Mouse (Mus musculus): ENCODE data around the gene Chrnd.

The Chrnd gene

GRCm38 (mm10) chr1:87183998-87184750 is 6.2 kb upstream of the Chrnd start:
- DNase-seq (ENCODE audit: low read depth, low spot score) = peak; percentile 54

GRCm38 (mm10) chr1:87184751-87185139 is 5.7 kb upstream of the Chrnd start:
- peak; percentile 78 for DNase-seq (ENCODE audit: low read depth, low spot score)

DNA sequence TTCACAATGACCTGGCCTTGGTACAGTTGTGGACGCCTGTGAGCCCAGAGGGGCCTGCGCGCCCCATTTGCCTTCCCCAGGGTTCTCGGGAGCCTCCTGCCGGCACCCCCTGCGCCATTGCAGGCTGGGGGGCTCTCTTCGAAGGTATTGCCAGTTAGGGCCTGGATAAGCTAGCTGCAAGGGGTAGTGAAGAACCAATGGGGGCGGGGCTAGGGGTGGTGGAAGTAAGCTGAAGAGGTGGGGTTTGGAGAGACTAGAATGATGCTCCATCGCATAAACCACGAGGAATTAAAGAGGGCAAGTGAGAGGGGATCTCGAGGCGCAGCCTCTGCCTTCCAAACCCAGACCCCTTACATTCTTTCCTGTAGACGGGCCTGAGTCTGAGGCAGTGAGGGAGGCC is 4.9 kb upstream of the Chrnd start:
- no peak for DNase-seq (ENCODE audit: low read depth, low spot score)

- DNase-seq (ENCODE audit: low read depth, low spot score) = no peak
These were observed 4.0 kb upstream of the Chrnd start for GRCm38 (mm10) chr1:87186261-87187036.

GRCm38 (mm10) chr1:87187037-87187355 is 3.4 kb upstream of the Chrnd start:
- DNase-seq (ENCODE audit: low read depth, low spot score) = peak; percentile 82

DNA sequence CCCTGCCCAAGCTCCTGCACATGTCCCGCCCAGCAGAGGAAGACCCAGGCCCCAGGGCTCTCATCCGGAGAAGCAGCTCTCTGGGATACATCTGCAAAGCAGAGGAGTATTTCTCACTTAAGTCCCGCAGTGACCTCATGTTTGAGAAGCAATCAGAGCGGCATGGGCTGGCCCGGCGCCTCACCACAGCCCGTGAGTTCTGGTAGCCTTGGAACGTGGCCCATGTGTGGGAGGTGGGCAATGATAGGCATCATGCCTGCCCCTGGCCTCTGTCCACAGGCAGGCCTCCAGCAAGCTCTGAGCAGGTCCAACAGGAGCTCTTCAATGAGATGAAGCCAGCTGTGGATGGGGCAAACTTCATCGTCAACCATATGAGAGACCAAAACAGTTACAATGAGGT is 6.9 kb downstream of the Chrnd start:
- DNase-seq (ENCODE audit: low read depth, low spot score) = no peak

DNA sequence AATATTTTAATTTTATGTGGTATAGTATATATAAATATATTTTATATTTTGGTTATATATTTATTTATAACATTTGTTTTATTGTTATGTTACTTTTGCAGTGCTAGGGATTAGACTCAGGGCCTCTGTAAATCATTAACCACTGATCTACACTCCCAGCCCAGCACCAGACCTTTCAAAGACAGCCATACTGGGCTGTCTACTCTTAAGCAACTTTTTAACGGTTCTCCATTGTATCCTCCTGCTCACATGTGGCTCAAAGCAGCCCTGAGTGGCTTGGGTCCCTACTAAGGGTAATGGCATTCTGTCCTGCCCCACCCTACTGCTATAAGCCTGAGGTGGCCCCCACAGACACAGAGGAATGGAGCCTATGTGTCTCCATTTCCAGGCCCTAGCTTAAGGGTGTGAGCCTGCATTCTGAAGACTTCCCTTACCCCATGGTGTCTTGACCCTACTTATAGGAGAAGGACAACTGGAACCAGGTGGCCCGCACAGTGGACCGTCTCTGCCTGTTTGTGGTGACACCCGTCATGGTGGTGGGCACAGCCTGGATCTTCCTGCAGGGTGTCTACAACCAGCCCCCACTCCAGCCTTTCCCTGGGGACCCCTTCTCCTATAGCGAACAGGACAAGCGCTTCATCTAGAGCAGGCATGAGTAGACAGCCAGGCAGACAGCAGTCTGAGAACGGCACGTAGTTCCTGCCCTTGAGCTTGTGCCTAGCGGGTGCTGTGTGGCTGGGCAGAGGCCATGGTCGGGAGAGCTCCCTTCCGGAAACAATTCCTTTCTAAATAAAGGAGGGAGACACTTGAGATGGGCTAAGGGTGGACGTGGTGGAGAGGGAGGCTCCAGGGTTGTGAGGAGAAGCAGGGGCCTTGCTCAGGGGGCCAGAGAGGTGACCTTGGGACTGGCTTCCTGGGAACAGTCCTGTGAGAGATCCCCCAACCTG is 8.0 kb downstream of the Chrnd start:
- DNase-seq (ENCODE audit: low read depth, low spot score) = no peak

DNA sequence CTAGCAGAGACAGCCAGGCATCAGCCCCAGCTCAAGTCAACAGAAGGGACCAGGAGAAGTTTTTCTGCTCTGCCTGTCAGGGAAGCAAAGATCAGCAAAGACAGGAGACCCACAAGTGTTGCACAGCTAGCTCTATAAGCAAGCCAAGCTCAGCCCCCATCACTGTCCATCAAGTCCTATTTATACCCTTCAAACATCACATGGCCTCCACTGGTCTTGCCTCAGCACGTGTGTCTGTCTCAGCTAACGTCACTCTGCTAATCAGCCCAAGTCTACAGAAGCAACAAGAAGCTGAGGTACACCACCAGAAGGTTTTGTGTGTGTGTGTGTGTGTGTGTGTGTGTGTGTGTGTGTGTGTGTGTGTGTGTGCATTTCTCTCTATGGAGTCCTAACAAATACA is 10.4 kb downstream of the Chrnd start:
- no peak for DNase-seq (ENCODE audit: low read depth, low spot score)

DNA sequence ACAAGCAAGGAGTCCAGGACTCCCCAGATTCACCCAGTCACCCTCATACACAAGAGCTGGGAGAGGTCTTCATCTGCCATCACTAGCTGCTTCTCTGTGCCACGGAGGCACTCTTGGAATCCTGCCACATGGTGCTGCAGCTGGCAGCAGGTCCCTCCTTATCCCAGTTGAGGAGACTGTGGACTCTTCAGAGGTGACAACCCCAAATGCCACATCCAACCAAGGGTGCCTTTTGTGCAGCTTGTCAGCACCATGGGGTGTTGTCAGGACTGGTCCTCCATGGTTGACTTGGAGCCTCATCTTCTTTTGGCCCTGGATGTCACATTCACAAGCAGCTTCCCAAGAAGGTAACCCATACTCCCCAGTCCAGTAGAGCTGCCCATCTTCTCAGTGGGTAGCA is 11.4 kb downstream of the Chrnd start:
- DNase-seq (ENCODE audit: low read depth, low spot score) = no peak

GRCm38 (mm10) chr1:87203779-87204178 is 13.4 kb downstream of the Chrnd start:
- DNase-seq (ENCODE audit: low read depth, low spot score) = no peak

- DNase-seq (ENCODE audit: low read depth, low spot score) = no peak
These were observed 14.1 kb downstream of the Chrnd start, which contains the start of gene Chrng for GRCm38 (mm10) chr1:87204465-87204864. TSS of gene Chrng (plus strand) at chr1:87204657.

DNA sequence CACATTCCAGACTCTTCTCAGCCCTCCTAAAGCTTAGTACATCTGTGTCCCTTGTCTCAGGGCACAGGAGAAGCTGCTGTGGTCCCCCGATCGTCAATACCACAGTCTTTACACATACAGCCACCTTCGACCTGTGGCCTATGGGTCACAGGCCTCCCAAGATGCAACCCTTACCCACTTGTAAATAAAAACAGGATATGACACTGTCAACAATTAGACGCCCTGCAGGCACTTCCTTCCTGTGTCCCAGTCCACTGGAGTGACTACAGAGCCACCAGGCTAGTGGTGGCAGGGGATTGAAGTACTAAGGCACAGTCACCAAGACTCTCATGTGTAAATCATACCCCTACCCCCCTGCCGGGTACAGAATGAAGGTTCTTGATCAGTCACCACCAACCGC is 14.6 kb downstream of the Chrnd start:
- DNase-seq (ENCODE audit: low read depth, low spot score) = no peak

- DNase-seq (ENCODE audit: low read depth, low spot score) = no peak
These were observed 15.1 kb downstream of the Chrnd start for GRCm38 (mm10) chr1:87205502-87205901.

DNA sequence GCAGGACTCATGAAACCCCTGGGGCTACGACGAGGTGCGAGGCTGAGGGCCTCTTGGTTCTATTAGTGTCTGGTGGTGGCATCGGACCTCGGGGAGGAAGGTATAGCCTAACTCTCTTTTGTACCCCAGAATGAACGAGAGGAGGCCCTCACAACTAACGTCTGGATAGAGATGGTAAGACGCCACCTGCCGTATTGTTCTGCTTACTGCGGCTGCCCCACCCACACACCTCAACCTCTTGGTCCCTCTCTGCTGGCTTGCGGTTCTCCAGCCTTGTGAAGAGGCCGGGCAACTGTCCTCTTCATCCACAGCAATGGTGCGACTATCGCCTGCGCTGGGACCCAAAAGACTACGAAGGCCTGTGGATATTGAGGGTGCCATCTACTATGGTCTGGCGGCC is 15.9 kb downstream of the Chrnd start:
- DNase-seq (ENCODE audit: low read depth, low spot score) = peak; percentile 69

DNA sequence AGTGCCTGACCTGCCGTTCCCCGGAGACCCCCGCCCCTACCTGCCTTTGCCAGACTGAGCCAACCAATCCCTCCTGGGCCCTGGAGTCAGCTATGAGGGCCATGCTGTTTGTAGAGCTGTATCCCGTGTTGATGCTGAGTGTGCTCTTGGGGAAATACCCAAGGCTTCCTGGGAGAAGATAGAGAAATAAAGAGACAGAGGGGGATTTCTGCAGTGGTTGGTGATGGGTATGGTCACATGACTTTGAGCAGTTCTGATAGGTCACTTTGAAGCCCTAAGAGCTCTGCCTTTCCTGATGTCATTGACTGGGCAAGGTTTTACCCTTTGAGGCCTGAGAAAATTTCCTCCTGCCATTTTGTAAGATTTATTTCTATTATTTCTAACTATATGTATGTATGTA is 21.0 kb downstream of the Chrnd start:
- no peak for DNase-seq (ENCODE audit: low read depth, low spot score)

DNA sequence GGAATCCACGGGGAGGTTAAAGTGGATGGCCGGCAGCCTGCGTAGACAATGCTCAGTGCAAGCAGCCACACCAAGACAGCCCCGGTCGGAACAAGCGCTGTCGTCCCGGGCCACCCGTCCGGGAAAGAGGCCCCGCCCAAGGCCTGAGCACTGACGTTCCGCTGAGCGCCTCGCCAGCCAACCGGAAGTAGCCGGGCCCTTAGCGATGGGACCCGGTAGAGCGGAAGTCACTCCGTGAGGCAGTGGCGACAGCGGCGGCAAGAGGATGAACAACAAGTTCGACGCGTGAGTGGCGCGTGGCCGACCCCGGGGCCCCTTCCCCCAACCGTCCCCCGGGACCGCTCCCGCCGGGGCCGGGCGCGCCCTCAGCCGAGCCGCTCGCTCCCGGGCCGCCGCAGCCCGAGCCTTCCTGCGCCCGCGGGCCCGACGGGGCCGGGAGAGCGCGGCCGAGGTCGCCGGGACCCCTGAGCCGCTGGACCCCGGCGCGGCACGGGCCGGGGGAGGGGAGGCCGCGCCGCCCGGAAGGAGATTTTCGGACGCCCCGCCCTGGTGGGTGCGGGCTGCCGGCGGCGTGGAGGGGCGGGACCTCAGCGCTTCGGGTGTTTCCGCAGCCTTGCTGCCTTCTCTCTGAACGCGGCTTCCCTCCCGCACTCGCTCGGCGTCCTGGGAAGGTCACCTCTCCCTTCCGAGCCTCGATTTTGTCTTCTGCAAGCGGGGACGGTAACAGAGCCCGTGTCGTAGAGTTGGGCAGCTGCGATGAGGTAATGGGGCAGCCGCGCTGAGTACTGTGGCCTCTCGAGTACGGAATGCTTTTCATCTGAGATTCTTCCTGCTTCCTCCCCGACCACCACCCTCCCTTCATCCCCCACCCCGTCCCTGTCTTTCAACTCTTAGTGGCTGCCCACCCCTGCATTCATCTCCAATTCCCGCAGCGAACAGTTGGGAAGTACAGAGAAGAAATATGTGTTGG is 23.6 kb downstream of the Chrnd start, which contains the start of gene Eif4e2:
TSS of gene Eif4e2 (plus strand) at position 180 of the 970 bp plus-strand sequence.
- peak; percentile 98 for DNase-seq (ENCODE audit: low read depth, low spot score)

- no peak for DNase-seq (ENCODE audit: low read depth, low spot score)
These were observed 24.3 kb downstream of the Chrnd start for GRCm38 (mm10) chr1:87214748-87215147.

DNA sequence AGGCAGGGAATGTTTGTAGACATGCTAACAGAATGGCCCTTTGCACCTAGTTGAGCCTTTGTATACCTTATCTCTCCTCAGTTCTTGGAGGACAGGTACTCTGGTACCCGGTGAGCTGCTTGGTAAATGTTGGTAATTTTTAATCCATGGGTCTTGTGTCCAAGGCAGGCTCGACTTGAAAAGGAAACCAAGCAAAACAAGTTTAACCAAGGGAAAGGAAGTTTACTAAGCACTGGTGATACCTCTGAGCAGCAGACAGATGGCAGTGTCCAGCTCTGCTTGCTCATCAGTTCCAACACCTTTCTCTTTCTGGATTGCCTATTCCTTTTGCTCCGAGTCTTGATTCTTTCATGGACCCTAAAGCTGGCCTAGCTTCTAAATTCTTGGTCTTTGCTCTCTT is 27.5 kb downstream of the Chrnd start:
- DNase-seq (ENCODE audit: low read depth, low spot score) = peak; percentile 79

GRCm38 (mm10) chr1:87225739-87226138 is 35.3 kb downstream of the Chrnd start:
- DNase-seq (ENCODE audit: low read depth, low spot score) = peak; percentile 81

DNA sequence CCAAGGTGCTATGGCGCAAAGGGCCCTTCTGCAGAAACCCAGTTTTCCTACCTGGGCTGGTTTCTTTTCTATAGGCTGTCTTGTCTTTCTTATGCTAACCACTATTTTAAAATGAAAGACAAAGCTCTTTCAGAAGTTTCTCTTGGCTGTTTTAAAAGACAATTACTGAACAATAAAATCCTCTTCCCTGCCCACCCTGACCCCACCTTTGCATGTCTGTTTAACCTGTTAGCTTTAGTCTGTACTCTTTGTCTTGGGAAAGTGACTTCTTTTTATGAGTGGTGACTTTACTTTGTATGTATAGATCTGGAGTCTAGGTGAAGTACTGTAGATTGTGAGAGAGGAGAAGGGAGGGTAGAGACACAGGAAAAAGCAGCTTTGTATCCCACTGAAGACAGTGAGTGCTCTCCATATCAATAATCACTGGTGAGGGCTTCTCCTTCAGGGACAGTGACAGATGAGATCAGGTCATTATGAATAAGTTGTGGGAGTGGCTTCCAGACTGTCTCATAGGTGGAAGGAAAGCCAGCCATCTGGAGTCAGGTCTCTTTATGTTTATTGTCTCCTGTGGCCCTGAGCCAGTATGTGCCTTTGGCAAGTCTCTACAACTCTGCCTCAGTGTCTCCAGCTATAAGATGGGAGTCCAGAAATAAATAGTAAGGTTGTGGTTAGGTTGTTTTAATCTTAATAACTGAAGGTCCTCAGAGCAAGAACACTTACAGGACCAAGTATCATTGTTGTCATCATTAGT is 36.2 kb downstream of the Chrnd start:
- DNase-seq (ENCODE audit: low read depth, low spot score) = peak; percentile 97

Data from ES-CJ7 (cell line).